Mouse (Mus musculus): Measurements from ENCODE around the gene Dusp1. TPM values are rescaled to one million over a fixed set of nuclear protein-coding genes. Genes with fewer than 3 reads are reported as not detected.

The Dusp1 gene
- polyA plus RNA-seq, 1 experiment from 2014 or later: 40.2 TPM

GRCm38 (mm10) chr17:26583056-26583455, 21.1 kb upstream of the Dusp1 start:
- H3K9ac ChIP-seq: no peak overlapping the region
- H3K27ac ChIP-seq: no peak overlapping the region
- no peaks in the 10 kb centered on the region for H3K27me3 ChIP-seq
- no peaks in the 10 kb centered on the region for H3K9me3 ChIP-seq (replicated peaks)
- WGBS: 96% methylated on average over 9 of the region's 9 CpGs
- no peak overlapping the region for H3K4me2 ChIP-seq
- no peak for ATAC-seq
- H3K4me1 ChIP-seq: peaks cover 8% of the 10 kb centered on the region; the same call in 1 of the 2 replicates
- no peak overlapping the region for H3K4me3 ChIP-seq
- H3K36me3 ChIP-seq (ENCODE audit: poor library complexity, severe bottlenecking): peaks cover 47% of the 10 kb centered on the region

- Histone ChIP-seq H3K4me3 (no peak overlapping the region), H3K4me1 (peaks cover 8% of the 10 kb centered on the region; the same call in 1 of the 2 replicates), H3K9me3 (replicated peaks) (no peaks in the 10 kb centered on the region), H3K36me3 (ENCODE audit: poor library complexity, severe bottlenecking) (peaks cover 47% of the 10 kb centered on the region), H3K27ac (no peak overlapping the region), H3K4me2 (no peak overlapping the region), H3K9ac (no peak overlapping the region), H3K27me3 (no peaks in the 10 kb centered on the region)
- no peak for ATAC-seq
- WGBS: 88% methylated on average over 5 of the region's 5 CpGs
Measured at GRCm38 (mm10) chr17:26582297-26582696, 20.4 kb upstream of the Dusp1 start.

GRCm38 (mm10) chr17:26580873-26581401, 19.0 kb upstream of the Dusp1 start:
- no peak overlapping the region for H3K4me3 ChIP-seq
- H3K4me2 ChIP-seq: no peak overlapping the region
- H3K27me3 ChIP-seq: no peaks in the 10 kb centered on the region
- no peaks in the 10 kb centered on the region for H3K9me3 ChIP-seq (replicated peaks)
- peaks cover 54% of the 10 kb centered on the region for H3K36me3 ChIP-seq (ENCODE audit: poor library complexity, severe bottlenecking)
- H3K4me1 ChIP-seq: peaks cover 16% of the 10 kb centered on the region
- H3K27ac ChIP-seq: no peak overlapping the region
- WGBS: 94% methylated on average over 3 of the region's 3 CpGs
- H3K9ac ChIP-seq: no peak overlapping the region
- ATAC-seq: no peak

GRCm38 (mm10) chr17:26579396-26579795, 17.5 kb upstream of the Dusp1 start:
- no peaks in the 10 kb centered on the region for H3K9me3 ChIP-seq (replicated peaks)
- no peak overlapping the region for H3K4me3 ChIP-seq
- 87% methylated on average over 6 of the region's 6 CpGs for WGBS
- ATAC-seq: no peak
- no peak overlapping the region for H3K9ac ChIP-seq
- no peak overlapping the region for H3K27ac ChIP-seq
- peaks cover 53% of the 10 kb centered on the region for H3K36me3 ChIP-seq (ENCODE audit: poor library complexity, severe bottlenecking)
- peaks cover 24% of the 10 kb centered on the region for H3K4me1 ChIP-seq
- no peak overlapping the region for H3K4me2 ChIP-seq
- no peaks in the 10 kb centered on the region for H3K27me3 ChIP-seq

- Histone ChIP-seq H3K9ac (no peak overlapping the region), H3K27me3 (no peaks in the 10 kb centered on the region), H3K4me1 (peaks cover 24% of the 10 kb centered on the region), H3K9me3 (replicated peaks) (no peaks in the 10 kb centered on the region), H3K4me2 (no peak overlapping the region), H3K4me3 (no peak overlapping the region), H3K36me3 (ENCODE audit: poor library complexity, severe bottlenecking) (peaks cover 49% of the 10 kb centered on the region), H3K27ac (no peak overlapping the region)
- WGBS: 94% methylated on average over 11 of the region's 11 CpGs
- ATAC-seq: no peak
Measured at GRCm38 (mm10) chr17:26578771-26579170, 16.8 kb upstream of the Dusp1 start.

- Histone ChIP-seq H3K27me3 (no peaks in the 10 kb centered on the region), H3K9me3 (replicated peaks) (no peaks in the 10 kb centered on the region), H3K4me1 (peaks cover 24% of the 10 kb centered on the region), H3K36me3 (ENCODE audit: poor library complexity, severe bottlenecking) (peaks cover 48% of the 10 kb centered on the region), H3K4me2 (no peak overlapping the region), H3K27ac (no peak overlapping the region), H3K4me3 (no peak overlapping the region), H3K9ac (no peak overlapping the region)
- WGBS: 94% methylated on average over 7 of the region's 7 CpGs
- ATAC-seq: no peak
Measured at GRCm38 (mm10) chr17:26578162-26578561, 16.2 kb upstream of the Dusp1 start.

GRCm38 (mm10) chr17:26577309-26577708, 15.4 kb upstream of the Dusp1 start:
- WGBS: 86% methylated on average over 11 of the region's 11 CpGs
- Histone ChIP-seq H3K4me3 (no peak overlapping the region), H3K36me3 (ENCODE audit: poor library complexity, severe bottlenecking) (peaks cover 46% of the 10 kb centered on the region), H3K4me1 (peaks cover 22% of the 10 kb centered on the region), H3K4me2 (no peak overlapping the region), H3K9ac (no peak overlapping the region), H3K27ac (no peak overlapping the region), H3K9me3 (replicated peaks) (no peaks in the 10 kb centered on the region), H3K27me3 (no peaks in the 10 kb centered on the region)
- ATAC-seq: no peak

- H3K27me3 ChIP-seq: no peaks in the 10 kb centered on the region
- 92% methylated on average over 7 of the region's 7 CpGs for WGBS
- ATAC-seq: no peak
- no peaks in the 10 kb centered on the region for H3K9me3 ChIP-seq (replicated peaks)
- H3K4me1 ChIP-seq: peaks cover 17% of the 10 kb centered on the region
- H3K9ac ChIP-seq: no peak overlapping the region
- H3K4me3 ChIP-seq: no peak overlapping the region
- no peak overlapping the region for H3K27ac ChIP-seq
- H3K4me2 ChIP-seq: no peak overlapping the region
- H3K36me3 ChIP-seq (ENCODE audit: poor library complexity, severe bottlenecking): peaks cover 43% of the 10 kb centered on the region
Measured at GRCm38 (mm10) chr17:26576833-26577232, 14.9 kb upstream of the Dusp1 start.

GRCm38 (mm10) chr17:26575786-26576690, 14.1 kb upstream of the Dusp1 start:
- Histone ChIP-seq H3K27me3 (no peaks in the 10 kb centered on the region), H3K27ac (no peak overlapping the region), H3K9me3 (replicated peaks) (no peaks in the 10 kb centered on the region), H3K4me2 (no peak overlapping the region), H3K4me1 (peaks cover 16% of the 10 kb centered on the region), H3K4me3 (no peak overlapping the region), H3K36me3 (ENCODE audit: poor library complexity, severe bottlenecking) (peaks cover 41% of the 10 kb centered on the region), H3K9ac (no peak overlapping the region)
- WGBS: 76% methylated on average over 12 of the region's 12 CpGs
- ATAC-seq: no peak

GRCm38 (mm10) chr17:26574701-26575100, 12.8 kb upstream of the Dusp1 start:
- peaks cover 16% of the 10 kb centered on the region for H3K4me1 ChIP-seq
- H3K4me2 ChIP-seq: no peak overlapping the region
- H3K9ac ChIP-seq: no peak overlapping the region
- H3K27ac ChIP-seq: no peak overlapping the region
- H3K27me3 ChIP-seq: no peaks in the 10 kb centered on the region
- 88% methylated on average over 5 of the region's 5 CpGs for WGBS
- H3K4me3 ChIP-seq: no peak overlapping the region
- no peak for ATAC-seq
- H3K9me3 ChIP-seq (replicated peaks): no peaks in the 10 kb centered on the region
- peaks cover 49% of the 10 kb centered on the region for H3K36me3 ChIP-seq (ENCODE audit: poor library complexity, severe bottlenecking)

GRCm38 (mm10) chr17:26574118-26574517, 12.2 kb upstream of the Dusp1 start:
- Histone ChIP-seq H3K27me3 (no peaks in the 10 kb centered on the region), H3K4me3 (no peak overlapping the region), H3K4me2 (no peak overlapping the region), H3K36me3 (ENCODE audit: poor library complexity, severe bottlenecking) (peaks cover 54% of the 10 kb centered on the region), H3K27ac (no peak overlapping the region), H3K4me1 (peaks cover 16% of the 10 kb centered on the region), H3K9me3 (replicated peaks) (no peaks in the 10 kb centered on the region), H3K9ac (no peak overlapping the region)
- no peak for ATAC-seq
- WGBS: 94% methylated on average over 11 of the region's 11 CpGs

GRCm38 (mm10) chr17:26572265-26572664, 10.3 kb upstream of the Dusp1 start:
- H3K36me3 ChIP-seq (ENCODE audit: poor library complexity, severe bottlenecking): peaks cover 57% of the 10 kb centered on the region

More at GRCm38 (mm10) chr17:26572265-26572664, 10.3 kb upstream of the Dusp1 start:
- Histone ChIP-seq H3K9me3 (replicated peaks) (no peaks in the 10 kb centered on the region; the same call in 1 of the 2 replicates), H3K4me3 (no peak overlapping the region), H3K4me2 (no peak overlapping the region), H3K4me1 (peaks cover 16% of the 10 kb centered on the region), H3K27ac (no peak overlapping the region), H3K27me3 (no peaks in the 10 kb centered on the region), H3K9ac (no peak overlapping the region)
- ATAC-seq: no peak
- WGBS: 94% methylated on average over 11 of the region's 11 CpGs

All from forebrain, embryonic 13.5 days (tissue).